Mouse (Mus musculus) heart, embryonic 13.5 days (tissue): ENCODE results near the gene Gramd4. TPM values are rescaled to one million over a fixed set of nuclear protein-coding genes. Genes with fewer than 3 reads are reported as not detected.

Source experiments
- ATAC-seq: fragments of 200-750 bp; cut with Nextera tagmentation; 2 replicates; pipeline ENCODE4 v1.8.0; 2017; ENCODE audit warnings: moderate TSS enrichment; ENCODE audit not compliant: insufficient number of reproducible peaks, low FRiP score, low TSS enrichment; ENCODE audit errors: extremely low read depth
- H3K27ac ChIP-seq: fragments of 300-500 bp; sonication (generic); replicated peaks from 2 replicates; pipeline ENCODE4 v1.5.1; 2015; ENCODE audit warnings: moderate library complexity, mild to moderate bottlenecking, inconsistent platforms
- H3K27me3 ChIP-seq: fragments of 300-500 bp; sonication (generic); replicated peaks from 2 replicates; pipeline ENCODE4 v1.6.1; 2015; ENCODE audit warnings: mild to moderate bottlenecking, inconsistent platforms
- H3K36me3 ChIP-seq: fragments of 300-500 bp; sonication (generic); 2 replicates; pipeline ENCODE4 v1.6.1; 2015; ENCODE audit warnings: mild to moderate bottlenecking, inconsistent platforms
- H3K4me1 ChIP-seq: fragments of 300-500 bp; sonication (generic); 2 replicates; pipeline ENCODE4 v1.6.1; 2015; ENCODE audit warnings: inconsistent platforms
- H3K4me2 ChIP-seq: fragments of 300-500 bp; sonication (generic); 2 replicates; pipeline ENCODE4 v1.6.1; 2015; ENCODE audit warnings: inconsistent platforms, mild to moderate bottlenecking, moderate library complexity
- H3K4me3 ChIP-seq: fragments of 300-500 bp; sonication (generic); 2 replicates; pipeline ENCODE4 v1.5.1; 2015; ENCODE audit warnings: moderate library complexity, mild to moderate bottlenecking, inconsistent platforms
- H3K9ac ChIP-seq: fragments of 300-500 bp; sonication (generic); 2 replicates; pipeline ENCODE4 v1.6.1; 2015; ENCODE audit warnings: inconsistent platforms, mild to moderate bottlenecking, moderate library complexity
- H3K9me3 ChIP-seq: fragments of 300-500 bp; sonication (generic); 2 replicates; pipeline ENCODE4 v1.6.1; 2016; ENCODE audit warnings: inconsistent platforms
- WGBS: fragments of 180-500 bp; shearing (Covaris S2); methylation state at CpG from one replicate; pipeline ENCODE4 v1.1.7; 2015; ENCODE audit warnings: mixed read lengths; 5-methylcytosine and 5-hydroxymethylcytosine counted together
- polyA plus RNA-seq: library from polyadenylated mRNA; unstranded; fragments of >200 nt; fragmentation: Nextera tagmentation; extraction: Ambion mirVana; gene quantifications from 2 replicates; pipeline ENCODE4 v1.2.1, GENCODE M21; 2015

Gene Gramd4
- polyA plus RNA-seq, 1 experiment from 2014 or later = 11.9 TPM

DNA sequence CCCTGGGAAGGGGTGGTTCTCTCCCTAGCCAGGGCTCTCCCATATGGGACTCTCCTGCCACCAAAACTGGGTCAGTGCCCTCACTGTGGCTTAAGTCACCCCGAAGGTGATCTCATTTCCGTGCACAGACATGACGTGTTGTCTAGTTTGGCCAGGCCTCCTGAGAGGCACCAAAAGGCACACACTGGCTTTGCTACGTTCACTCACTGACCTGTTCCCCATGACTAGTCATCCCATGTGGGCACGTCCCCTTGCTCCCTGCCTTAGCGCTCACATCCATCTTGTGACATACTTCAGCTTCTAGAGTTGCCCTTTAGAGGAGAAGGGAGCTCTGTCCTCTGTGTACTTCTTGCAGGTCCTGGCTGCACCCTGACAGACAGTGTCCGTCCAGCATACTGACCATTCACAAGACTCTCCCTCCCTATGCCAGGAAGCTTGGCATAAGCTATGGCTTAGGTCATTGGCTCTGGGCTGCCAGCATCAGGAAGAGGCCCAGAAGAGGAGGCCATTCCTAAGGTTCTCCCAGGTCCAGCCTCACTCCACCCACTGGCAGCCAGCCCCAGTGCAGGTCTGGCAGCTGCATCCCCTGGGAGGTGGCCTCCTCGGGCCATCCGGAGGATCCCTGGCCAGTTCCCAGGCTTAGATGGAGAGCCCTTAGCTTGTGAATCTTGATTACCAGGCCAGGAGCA is 64.9 kb downstream of the Gramd4 start:
- peaks cover 77% of the 10 kb centered on the region for H3K36me3 ChIP-seq
- no peaks in the 10 kb centered on the region for H3K9me3 ChIP-seq
- H3K4me3 ChIP-seq = no peak overlapping the region
- no peak overlapping the region; the same call in 1 of the 2 replicates for H3K9ac ChIP-seq
- no peak overlapping the region for H3K27ac ChIP-seq
- WGBS = 81% methylated on average over 9 of the region's 9 CpGs
- no peak for ATAC-seq
- no peak overlapping the region for H3K4me2 ChIP-seq
- H3K4me1 ChIP-seq = peaks cover 23% of the 10 kb centered on the region
- H3K27me3 ChIP-seq = no peaks in the 10 kb centered on the region

DNA sequence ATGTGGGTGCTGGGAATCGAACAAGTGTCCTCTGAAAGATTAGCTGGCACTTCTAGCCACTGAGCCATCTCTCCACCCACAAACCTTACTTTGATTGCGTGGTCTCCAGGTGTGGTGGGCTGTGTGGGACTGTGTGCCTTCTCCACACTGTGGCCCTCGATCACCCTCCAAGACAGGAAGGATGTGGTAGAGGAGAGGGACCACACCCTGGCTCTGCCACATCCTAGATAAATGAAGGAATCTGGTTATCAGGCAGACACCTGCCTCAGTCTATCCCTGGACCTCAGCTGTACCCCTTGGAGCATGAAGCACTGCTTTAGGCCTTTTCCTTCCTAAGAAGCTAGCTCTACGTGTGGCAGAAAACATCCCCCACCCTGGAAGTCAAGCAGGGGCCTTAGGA is 65.9 kb downstream of the Gramd4 start:
- no peak overlapping the region for H3K9ac ChIP-seq
- no peak overlapping the region for H3K27ac ChIP-seq
- H3K36me3 ChIP-seq = peaks cover 85% of the 10 kb centered on the region
- no peaks in the 10 kb centered on the region for H3K27me3 ChIP-seq
- H3K4me1 ChIP-seq = peaks cover 13% of the 10 kb centered on the region; the same call in 1 of the 2 replicates
- H3K4me3 ChIP-seq = no peak overlapping the region
- H3K4me2 ChIP-seq = no peak overlapping the region
- no peak for ATAC-seq
- no peaks in the 10 kb centered on the region for H3K9me3 ChIP-seq
- 85% methylated on average over 4 of the region's 4 CpGs for WGBS

DNA sequence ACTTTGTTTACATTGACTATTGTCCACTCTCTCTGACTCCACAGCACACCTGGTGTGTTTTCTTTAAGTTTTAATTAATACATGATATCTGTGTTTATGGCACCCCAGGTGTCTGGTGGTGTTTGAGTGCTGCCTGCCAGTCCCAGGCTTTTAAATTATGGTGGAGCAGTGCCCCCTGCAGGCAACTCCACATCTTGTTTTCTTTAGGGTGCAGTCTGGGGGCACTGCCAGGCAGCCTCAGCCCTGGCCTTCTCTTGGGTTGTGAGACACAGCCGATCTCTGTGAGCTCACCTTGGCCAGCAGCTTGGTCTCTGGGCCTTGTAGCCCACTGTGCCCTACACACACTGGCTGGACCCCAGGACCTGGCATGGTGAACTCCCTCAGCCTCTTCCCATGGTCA is 66.9 kb downstream of the Gramd4 start:
- WGBS = 50% methylated on average over 1 of the region's 1 CpGs

DNA sequence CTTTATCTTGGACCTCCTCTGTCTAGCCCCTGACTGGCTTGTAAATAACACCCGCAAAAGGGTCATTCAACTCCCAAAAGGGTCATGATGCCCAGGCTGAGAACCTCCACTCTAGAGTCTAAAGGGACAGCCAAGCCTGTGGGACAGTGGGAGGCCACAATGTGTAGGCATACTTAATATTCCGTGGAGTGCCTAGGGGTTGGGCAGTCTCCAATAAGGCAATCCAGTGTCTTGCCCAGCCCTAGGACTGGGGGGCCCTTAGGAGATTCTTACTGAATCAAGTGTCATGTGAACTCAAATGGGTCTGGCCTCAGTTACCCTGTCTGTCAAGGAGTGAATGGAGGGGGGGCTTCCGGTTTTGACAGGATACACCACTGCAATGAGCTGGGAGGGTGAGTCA is 71.5 kb downstream of the Gramd4 start:
- WGBS = 89% methylated on average over 3 of the region's 3 CpGs
- Histone ChIP-seq H3K4me3 (no peak overlapping the region), H3K9ac (no peak overlapping the region), H3K4me1 (peaks cover 8% of the 10 kb centered on the region; the same call in 1 of the 2 replicates), H3K4me2 (no peak overlapping the region), H3K9me3 (no peaks in the 10 kb centered on the region), H3K27ac (no peak overlapping the region), H3K27me3 (no peaks in the 10 kb centered on the region), H3K36me3 (peaks cover 86% of the 10 kb centered on the region)
- ATAC-seq = no peak

More for the DNA sequence above, 66.9 kb downstream of the Gramd4 start:
- no peak overlapping the region for H3K4me2 ChIP-seq
- H3K9ac ChIP-seq = 0 out of 2 replicates have a peak overlapping the region, but pooled peaks have one; percentile 5
- no peak overlapping the region for H3K27ac ChIP-seq
- H3K9me3 ChIP-seq = no peaks in the 10 kb centered on the region
- H3K4me1 ChIP-seq = peaks cover 13% of the 10 kb centered on the region; the same call in 1 of the 2 replicates
- no peak overlapping the region for H3K4me3 ChIP-seq
- peaks cover 85% of the 10 kb centered on the region for H3K36me3 ChIP-seq
- no peaks in the 10 kb centered on the region for H3K27me3 ChIP-seq
- ATAC-seq = no peak

DNA sequence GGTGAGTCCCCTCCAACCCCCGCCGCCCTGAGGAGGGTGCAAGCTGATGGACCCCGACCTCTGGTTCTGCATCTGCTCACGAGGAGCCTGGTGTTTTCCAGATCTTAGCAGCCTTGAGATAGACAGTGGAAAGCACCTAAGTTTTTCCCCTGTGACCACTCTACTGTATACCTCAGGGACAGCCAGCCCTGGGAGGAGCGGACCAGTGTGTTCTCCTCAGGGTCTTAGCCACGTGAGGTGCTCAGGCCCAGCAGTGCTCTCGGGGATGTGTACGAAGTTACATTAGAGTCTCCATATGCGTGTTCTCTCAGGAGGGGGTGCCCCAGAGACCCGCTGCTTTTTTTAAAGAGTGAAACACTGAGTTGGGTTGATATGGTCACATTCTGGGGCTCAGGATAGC is 73.2 kb downstream of the Gramd4 start:
- H3K4me1 ChIP-seq = peaks cover 12% of the 10 kb centered on the region; the same call in 1 of the 2 replicates
- H3K9me3 ChIP-seq = no peaks in the 10 kb centered on the region
- H3K4me2 ChIP-seq = no peak overlapping the region
- H3K36me3 ChIP-seq = peaks cover 87% of the 10 kb centered on the region
- no peak overlapping the region for H3K4me3 ChIP-seq
- ATAC-seq = no peak
- no peak overlapping the region for H3K9ac ChIP-seq
- H3K27me3 ChIP-seq = no peaks in the 10 kb centered on the region
- WGBS = 89% methylated on average over 10 of the region's 10 CpGs
- H3K27ac ChIP-seq = no peak overlapping the region

DNA sequence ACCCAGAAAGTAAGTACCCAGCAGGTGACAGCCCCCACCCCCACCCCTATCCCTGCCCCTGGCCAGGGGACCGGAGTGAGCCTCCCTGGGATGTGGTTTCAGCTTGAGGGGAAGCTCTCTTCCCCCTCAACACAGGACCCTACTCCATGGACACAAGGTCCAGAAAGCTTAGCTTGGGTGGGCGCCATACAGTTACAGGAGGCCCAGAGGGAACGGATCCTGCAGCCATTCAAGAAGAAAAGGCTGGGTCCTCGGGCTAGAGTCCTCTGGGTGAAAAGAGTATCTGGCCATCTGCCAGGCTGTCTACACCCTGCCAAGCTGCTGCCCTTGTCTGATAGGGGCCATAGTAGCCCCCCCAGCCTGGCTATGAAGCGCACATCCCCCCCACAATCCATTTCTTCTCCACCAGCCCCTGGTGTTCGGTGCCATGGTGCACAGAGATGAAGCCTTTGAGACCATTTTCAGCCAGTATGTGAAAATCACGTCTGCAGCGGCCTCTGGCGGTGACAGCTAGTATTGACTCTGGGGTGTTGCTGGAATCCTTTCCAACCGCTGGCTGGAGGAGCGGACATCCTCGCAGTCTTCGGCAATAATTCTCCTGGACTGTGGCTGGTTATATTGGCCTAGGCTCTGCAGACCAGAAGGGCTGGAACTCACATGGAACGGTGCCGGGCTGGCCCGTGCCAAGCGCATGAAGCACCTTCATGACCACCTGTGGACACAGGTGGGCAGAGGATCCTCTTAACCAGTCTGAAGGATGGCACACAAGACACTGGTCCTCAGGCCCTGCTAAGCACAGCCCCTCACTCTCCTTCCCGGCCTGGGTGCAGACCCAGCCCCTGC is 77.7 kb downstream of the Gramd4 start:
- Histone ChIP-seq H3K4me2 (no peak overlapping the region), H3K36me3 (peaks cover 73% of the 10 kb centered on the region), H3K9ac (no peak overlapping the region), H3K27ac (no peak overlapping the region), H3K27me3 (no peaks in the 10 kb centered on the region), H3K9me3 (no peaks in the 10 kb centered on the region), H3K4me3 (no peak overlapping the region), H3K4me1 (peaks cover 3% of the 10 kb centered on the region; the same call in 1 of the 2 replicates)
- ATAC-seq = no peak
- 42% methylated on average over 18 of the region's 18 CpGs for WGBS

DNA sequence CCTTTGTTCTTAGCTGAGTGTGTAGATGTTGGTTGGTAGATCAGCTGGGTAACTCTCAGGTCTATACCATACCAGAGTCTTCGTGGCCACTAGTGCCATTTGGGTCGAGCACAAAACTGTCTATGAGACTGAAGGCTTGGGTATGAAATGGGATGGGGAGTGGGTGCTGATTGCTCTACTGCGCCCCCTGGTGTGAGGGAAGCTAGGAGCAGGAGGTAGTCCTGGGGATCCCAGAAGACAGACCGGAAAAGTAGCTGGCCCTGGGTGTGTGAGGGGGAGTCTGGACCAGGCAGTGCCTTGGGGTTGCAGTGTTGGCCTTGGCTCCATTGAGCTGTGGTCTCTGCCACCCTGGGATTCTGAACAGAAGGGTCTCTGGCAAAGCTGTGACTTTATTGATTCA is 80.1 kb downstream of the Gramd4 start:
- Histone ChIP-seq H3K36me3 (peaks cover 73% of the 10 kb centered on the region), H3K4me3 (no peak overlapping the region), H3K9ac (no peak overlapping the region), H3K27me3 (no peaks in the 10 kb centered on the region), H3K4me2 (no peak overlapping the region), H3K27ac (no peak overlapping the region), H3K9me3 (no peaks in the 10 kb centered on the region), H3K4me1 (peaks cover 3% of the 10 kb centered on the region; the same call in 1 of the 2 replicates)
- ATAC-seq = no peak
- WGBS = 58% methylated on average over 4 of the region's 4 CpGs

DNA sequence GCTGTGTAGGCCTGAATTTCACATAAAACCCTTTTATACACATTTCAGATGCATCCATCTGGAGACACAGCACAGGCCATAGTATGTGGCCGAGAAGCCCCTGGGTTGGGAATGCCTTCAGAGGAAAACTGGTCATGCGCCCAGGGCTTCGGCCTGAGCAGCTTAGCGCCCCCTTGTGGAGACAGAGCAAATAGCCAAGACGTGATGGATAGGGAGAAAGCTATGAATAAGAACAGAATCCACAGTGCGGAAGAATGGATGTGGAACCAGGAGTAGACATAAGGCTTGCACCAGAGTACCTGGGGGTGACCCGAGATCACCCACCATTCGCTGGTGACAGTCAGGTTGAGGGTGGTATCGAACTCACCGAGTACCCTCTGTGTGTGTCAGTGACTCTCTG is 82.8 kb downstream of the Gramd4 start:
- 36% methylated on average over 10 of the region's 10 CpGs for WGBS
- Histone ChIP-seq H3K27me3 (no peaks in the 10 kb centered on the region), H3K27ac (no peak overlapping the region), H3K36me3 (peaks cover 76% of the 10 kb centered on the region), H3K9me3 (no peaks in the 10 kb centered on the region), H3K4me2 (no peak overlapping the region), H3K4me1 (no peaks in the 10 kb centered on the region), H3K4me3 (no peak overlapping the region), H3K9ac (no peak overlapping the region)
- no peak for ATAC-seq

DNA sequence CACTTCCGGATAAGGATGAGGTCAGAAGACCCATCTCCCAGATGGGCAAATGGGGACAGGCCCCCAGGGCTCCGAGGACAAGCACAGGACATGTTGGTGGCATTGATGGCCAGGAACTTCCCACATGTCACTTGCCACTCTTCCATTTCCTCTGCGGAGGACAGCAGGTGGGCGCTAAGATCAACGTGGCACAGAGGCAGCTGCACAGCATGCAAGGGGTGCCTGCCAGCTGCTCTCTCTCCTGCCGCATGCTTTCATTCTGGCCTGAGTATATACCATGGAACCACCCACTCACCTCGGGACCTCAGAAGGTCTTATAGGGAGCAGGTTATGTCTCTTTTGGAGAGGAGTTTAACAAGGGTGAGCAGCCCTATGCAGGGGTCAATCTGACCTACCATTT is 87.1 kb downstream of the Gramd4 start:
- no peak for ATAC-seq
- H3K9ac ChIP-seq = no peak overlapping the region
- H3K4me2 ChIP-seq = no peak overlapping the region
- H3K4me3 ChIP-seq = no peak overlapping the region
- H3K36me3 ChIP-seq = peaks cover 97% of the 10 kb centered on the region
- WGBS = 71% methylated on average over 7 of the region's 7 CpGs
- H3K4me1 ChIP-seq = no peaks in the 10 kb centered on the region
- H3K27ac ChIP-seq = no peak overlapping the region
- no peaks in the 10 kb centered on the region for H3K9me3 ChIP-seq
- no peaks in the 10 kb centered on the region for H3K27me3 ChIP-seq

DNA sequence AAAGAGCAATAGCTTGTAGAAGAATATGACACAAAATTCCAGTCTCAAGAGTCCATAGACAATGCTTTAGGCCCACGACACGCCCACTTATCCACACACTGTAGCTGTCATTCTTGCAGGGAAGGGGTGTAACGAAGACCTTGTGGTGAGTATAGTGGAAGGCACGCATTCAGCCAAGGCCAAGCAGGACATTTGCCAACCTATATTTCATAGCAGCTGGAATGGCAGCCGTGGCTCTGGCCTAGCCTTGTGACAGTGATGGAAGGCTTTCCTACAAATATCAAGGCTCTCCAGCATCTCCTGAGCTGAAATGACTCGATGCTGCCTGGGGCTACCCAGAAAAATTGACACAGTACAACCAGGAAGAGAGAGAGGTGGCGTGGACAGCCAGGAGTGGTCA is 87.6 kb downstream of the Gramd4 start:
- Histone ChIP-seq H3K36me3 (peaks cover 96% of the 10 kb centered on the region), H3K4me3 (no peak overlapping the region), H3K4me2 (no peak overlapping the region), H3K9me3 (no peaks in the 10 kb centered on the region), H3K27me3 (no peaks in the 10 kb centered on the region), H3K9ac (no peak overlapping the region), H3K4me1 (no peaks in the 10 kb centered on the region), H3K27ac (no peak overlapping the region)
- ATAC-seq = no peak
- WGBS = 79% methylated on average over 7 of the region's 7 CpGs

DNA sequence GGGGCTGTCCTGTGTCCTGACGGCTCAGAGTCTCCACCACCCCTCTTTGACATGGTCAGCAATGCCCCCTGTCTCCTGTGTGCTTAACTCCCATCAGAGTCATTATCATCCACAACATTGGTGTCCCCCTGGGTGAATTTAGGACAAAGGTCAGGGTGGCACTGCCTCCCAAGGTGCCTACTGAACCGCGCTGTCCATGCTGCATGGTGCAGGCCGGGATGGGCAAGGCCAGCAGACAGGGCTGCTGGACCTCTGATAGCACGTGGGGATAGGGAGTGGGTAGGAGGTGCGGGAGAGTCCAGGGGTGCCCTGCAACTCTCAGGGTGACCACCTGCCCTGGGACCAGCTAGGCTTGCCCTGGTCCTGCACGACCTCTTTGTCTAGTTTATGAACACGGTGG is 89.4 kb downstream of the Gramd4 start:
- Histone ChIP-seq H3K4me1 (no peaks in the 10 kb centered on the region), H3K9ac (no peak overlapping the region), H3K4me2 (no peak overlapping the region), H3K36me3 (peaks cover 92% of the 10 kb centered on the region), H3K4me3 (no peak overlapping the region), H3K27ac (no peak overlapping the region), H3K27me3 (no peaks in the 10 kb centered on the region), H3K9me3 (no peaks in the 10 kb centered on the region)
- 79% methylated on average over 8 of the region's 8 CpGs for WGBS
- no peak for ATAC-seq
